Mouse (Mus musculus) intestine, embryonic 15.5 days (tissue): ENCODE results near the gene Mtch2. TPM values are rescaled to one million over a fixed set of nuclear protein-coding genes. Genes with fewer than 3 reads are reported as not detected.
A peak's percentile ranks its signal among the peaks of the same experiment; 100 is the strongest.
"Not testable (repeated sequence)": the region's sequence is repeated elsewhere in the genome, so short reads cannot be mapped to it uniquely, and the experiment has no call there.

Experiments used
- ATAC-seq: fragments of 200-750 bp; cut with Nextera tagmentation; 2 replicates; pipeline ENCODE4 v1.8.0; 2017; ENCODE audit warnings: moderate TSS enrichment, moderate library complexity
- H3K27ac ChIP-seq: fragments of 300-500 bp; sonication (generic); 2 replicates; pipeline ENCODE4 v1.5.1; 2015; ENCODE audit warnings: mild to moderate bottlenecking, inconsistent platforms
- H3K27me3 ChIP-seq: fragments of 300-500 bp; sonication (generic); replicated peaks from 2 replicates; pipeline ENCODE4 v1.6.1; 2015; ENCODE audit warnings: inconsistent platforms
- H3K36me3 ChIP-seq: fragments of 300-500 bp; sonication (generic); 2 replicates; pipeline ENCODE4 v1.6.1; 2015; ENCODE audit warnings: inconsistent platforms
- H3K4me1 ChIP-seq: fragments of 300-500 bp; sonication (generic); replicated peaks from 2 replicates; pipeline ENCODE4 v1.6.1; 2015; ENCODE audit warnings: inconsistent platforms
- H3K4me2 ChIP-seq: fragments of 300-500 bp; sonication (generic); replicated peaks from 2 replicates; pipeline ENCODE4 v1.6.1; 2015; ENCODE audit warnings: mild to moderate bottlenecking, inconsistent platforms
- H3K4me3 ChIP-seq: fragments of 300-500 bp; sonication (generic); replicated peaks from 2 replicates; pipeline ENCODE4 v1.5.1; 2015; ENCODE audit warnings: inconsistent platforms
- H3K9ac ChIP-seq: fragments of 300-500 bp; sonication (generic); 2 replicates; pipeline ENCODE4 v1.6.1; 2015; ENCODE audit warnings: inconsistent platforms
- H3K9me3 ChIP-seq: fragments of 300-500 bp; sonication (generic); 2 replicates; pipeline ENCODE4 v1.6.1; 2016; ENCODE audit warnings: inconsistent platforms
- WGBS: fragments of 180-500 bp; shearing (Covaris S2); methylation state at CpG from one replicate; pipeline ENCODE4 v1.1.7; 2015; 5-methylcytosine and 5-hydroxymethylcytosine counted together
- polyA plus RNA-seq: library from polyadenylated mRNA; unstranded; fragments of >200 nt; fragmentation: Nextera tagmentation; extraction: Ambion mirVana; gene quantifications from 2 replicates; pipeline ENCODE4 v1.2.1, GENCODE M21; 2015

Mtch2 gene
- polyA plus RNA-seq, 1 experiment from 2014 or later = 332 TPM

- Histone ChIP-seq H3K36me3 (0 out of 2 replicates have a peak, but pooled peaks cover under 1% of the 10 kb centered on the region), H3K4me3 (peak overlapping the region; percentile 59), H3K4me1 (peaks cover 17% of the 10 kb centered on the region), H3K27ac (no peak overlapping the region), H3K9me3 (no peaks in the 10 kb centered on the region), H3K4me2 (peak overlapping the region; percentile 91), H3K9ac (peak overlapping the region; percentile 58), H3K27me3 (peaks cover 41% of the 10 kb centered on the region)
- ATAC-seq = peak; percentile 89
- 3% methylated on average over 133 of the region's 133 CpGs for whole genome bisulfite sequencing
Measured at GRCm38 (mm10) chr2:90889550-90890548, 42.9 kb downstream of the Mtch2 start.

DNA sequence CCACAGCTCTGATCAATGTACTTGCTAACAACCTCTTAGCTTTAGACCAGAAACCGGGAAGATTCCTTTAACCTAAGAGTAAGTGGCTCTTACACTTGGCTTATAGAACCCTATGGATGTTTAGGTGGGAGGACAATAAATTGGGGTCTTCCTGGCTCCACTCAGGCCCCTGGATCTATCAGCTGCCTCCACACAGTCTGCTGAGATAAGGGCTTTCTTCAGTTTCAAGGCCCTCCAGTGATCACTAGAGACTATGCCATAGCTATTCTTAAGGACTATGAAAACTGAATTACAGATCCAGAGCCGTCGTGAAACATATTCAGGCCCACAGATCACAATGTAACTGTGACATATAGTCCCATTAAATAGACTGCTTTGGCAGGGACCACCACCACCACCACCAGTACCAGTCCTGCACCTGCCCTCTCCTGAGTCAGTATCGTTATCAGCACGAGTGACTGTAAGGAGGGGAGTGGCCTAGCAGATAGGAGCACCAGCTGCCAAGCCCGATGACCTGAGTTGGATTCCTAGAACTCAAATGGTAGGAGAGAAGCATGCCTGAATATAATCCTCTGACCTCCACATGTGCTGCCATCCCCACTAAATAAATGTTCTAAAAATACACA, 46.8 kb downstream of the Mtch2 start:
- WGBS = 79% methylated on average over 6 of the region's 6 CpGs
- ATAC-seq = peak; percentile 26; the same call in 1 of the 2 replicates
- H3K27ac ChIP-seq = no peak overlapping the region
- H3K27me3 ChIP-seq = peaks cover 7% of the 10 kb centered on the region
- H3K4me1 ChIP-seq = peaks cover 8% of the 10 kb centered on the region
- no peak overlapping the region for H3K4me2 ChIP-seq
- H3K4me3 ChIP-seq = no peak overlapping the region
- H3K9ac ChIP-seq = no peak overlapping the region
- H3K9me3 ChIP-seq = no peaks in the 10 kb centered on the region
- peaks cover 22% of the 10 kb centered on the region; the same call in 1 of the 2 replicates for H3K36me3 ChIP-seq

- peaks cover 26% of the 10 kb centered on the region; the same call in 1 of the 2 replicates for H3K36me3 ChIP-seq
- H3K9ac ChIP-seq, H3K4me1 ChIP-seq, H3K4me3 ChIP-seq, H3K27ac ChIP-seq, ATAC-seq, H3K27me3 ChIP-seq, H3K4me2 ChIP-seq, H3K9me3 ChIP-seq: not testable (repeated sequence)
- WGBS = 89% methylated on average over 3 of the region's 3 CpGs
Measured at GRCm38 (mm10) chr2:90894299-90894677, 47.3 kb downstream of the Mtch2 start.

GRCm38 (mm10) chr2:90903398-90903797, 56.4 kb downstream of the Mtch2 start:
- Histone ChIP-seq H3K4me3 (peak overlapping the region; percentile 96), H3K27ac (no peak overlapping the region), H3K9ac (0 out of 2 replicates have a peak overlapping the region, but pooled peaks have one; percentile 98), H3K9me3 (no peaks in the 10 kb centered on the region), H3K4me2 (peak overlapping the region; percentile 65), H3K36me3 (peaks cover 16% of the 10 kb centered on the region), H3K4me1 (peaks cover 9% of the 10 kb centered on the region), H3K27me3 (no peaks in the 10 kb centered on the region)
- 81% methylated on average over 2 of the region's 2 CpGs for WGBS
- ATAC-seq = no peak

DNA sequence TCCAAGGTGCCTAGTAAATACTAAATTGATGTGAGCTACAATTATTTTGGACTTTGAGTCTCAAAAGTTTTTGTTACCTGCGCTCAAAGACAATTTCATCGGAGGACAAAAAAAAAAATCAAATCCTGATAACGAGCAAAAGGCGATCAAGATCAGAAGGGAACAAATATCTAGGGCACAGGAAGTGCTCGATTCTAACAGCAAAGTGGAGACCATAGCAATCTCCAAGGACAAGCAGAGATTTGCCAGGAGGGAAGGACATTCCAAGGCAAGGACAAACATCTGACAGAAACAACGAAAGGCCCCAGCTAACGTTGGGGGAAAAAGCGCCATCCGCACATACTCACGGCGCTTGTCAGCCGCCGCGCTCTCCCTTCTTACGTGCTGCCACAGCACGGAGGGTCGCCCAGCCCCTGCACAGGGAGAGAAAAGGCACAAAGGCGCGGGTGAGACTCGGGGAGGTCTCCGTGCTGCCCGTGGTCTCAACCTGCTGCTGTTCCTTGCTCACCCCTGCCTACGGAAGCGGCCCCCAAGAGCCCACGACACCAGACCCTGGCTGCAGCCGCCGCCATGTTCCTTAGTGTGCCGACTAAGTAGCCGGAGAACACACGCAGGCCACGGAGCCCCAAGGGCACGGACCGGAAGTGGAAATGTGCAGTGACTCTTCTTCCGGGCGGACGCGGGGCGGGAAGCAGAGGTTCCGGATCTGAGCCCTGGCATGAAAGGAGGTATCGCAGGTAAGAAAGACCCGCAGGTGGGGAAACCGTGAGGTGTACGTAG, 57.3 kb downstream of the Mtch2 start, which contains the start of the genes Kbtbd4 and Ndufs3:
Gene Kbtbd4 (plus strand): TSS at position 665 of the 780 bp plus-strand sequence.
Gene Ndufs3 (minus strand): TSS at position 752 of the 780 bp plus-strand sequence.
- Histone ChIP-seq H3K27ac (peak within 1 kb of the TSS; percentile 97), H3K27me3 (no peaks in the 10 kb centered on the region), H3K9me3 (no peaks in the 10 kb centered on the region), H3K9ac (peak within 1 kb of the TSS; percentile 98), H3K4me1 (peaks cover 9% of the 10 kb centered on the region), H3K4me2 (peak within 1 kb of the TSS; percentile 65), H3K4me3 (peak within 1 kb of the TSS; percentile 96), H3K36me3 (peaks cover 12% of the 10 kb centered on the region)
- peak; percentile 98 for ATAC-seq
- under 1% methylated on average over 43 of the region's 43 CpGs for WGBS

DNA sequence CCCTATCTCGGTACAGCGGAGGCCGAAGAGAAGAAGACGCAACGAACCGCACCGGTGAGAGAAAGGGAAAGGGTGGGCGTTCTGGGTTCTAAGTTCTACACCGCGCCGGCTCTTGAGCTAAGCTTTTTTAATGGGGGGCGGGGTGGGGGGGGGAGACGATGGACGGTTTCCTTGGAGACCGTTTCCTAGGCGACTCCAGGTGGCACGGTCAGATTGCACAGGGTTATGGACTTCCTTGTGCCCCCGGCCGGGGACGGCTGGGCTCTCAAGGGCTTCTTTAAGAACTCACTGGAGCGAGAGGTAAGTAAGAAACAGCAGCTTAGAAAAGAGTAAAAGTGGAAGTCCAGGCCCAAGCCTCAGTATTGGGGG, 57.9 kb downstream of the Mtch2 start:
- H3K4me1 ChIP-seq = peaks cover 9% of the 10 kb centered on the region
- WGBS = under 1% methylated on average over 21 of the region's 21 CpGs
- peaks cover 18% of the 10 kb centered on the region for H3K36me3 ChIP-seq
- peak; percentile 77 for ATAC-seq
- H3K4me2 ChIP-seq = peak overlapping the region; percentile 65
- H3K9ac ChIP-seq = peak overlapping the region; percentile 98
- no peaks in the 10 kb centered on the region for H3K9me3 ChIP-seq
- peak overlapping the region; percentile 97 for H3K27ac ChIP-seq
- no peaks in the 10 kb centered on the region for H3K27me3 ChIP-seq
- peak overlapping the region; percentile 96 for H3K4me3 ChIP-seq

DNA sequence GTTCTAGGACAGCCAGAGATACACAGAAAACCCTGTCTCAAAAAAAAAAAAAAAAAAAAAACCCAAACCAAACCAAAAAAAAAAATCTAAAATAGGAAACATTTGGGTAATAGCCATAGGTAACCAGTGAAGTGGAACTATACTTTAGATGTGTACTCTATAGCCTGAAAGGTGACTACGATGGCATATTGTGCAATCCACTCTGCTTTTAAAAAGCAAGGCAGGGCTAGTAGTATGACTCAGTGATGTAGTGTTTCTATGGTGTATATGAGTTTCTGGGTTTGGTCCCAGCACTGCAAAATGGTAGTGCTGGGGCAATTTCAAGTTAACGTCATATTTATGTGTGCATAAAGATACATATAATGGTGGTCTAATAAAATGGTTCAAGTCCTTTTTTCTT, 59.8 kb downstream of the Mtch2 start:
- Histone ChIP-seq H3K9ac (no peak overlapping the region), H3K27ac (no peak overlapping the region), H3K4me1 (peaks cover 9% of the 10 kb centered on the region), H3K4me2 (no peak overlapping the region), H3K27me3 (no peaks in the 10 kb centered on the region), H3K9me3 (no peaks in the 10 kb centered on the region), H3K4me3 (no peak overlapping the region), H3K36me3 (peaks cover 17% of the 10 kb centered on the region)
- no peak for ATAC-seq
- 85% methylated on average over 2 of the region's 2 CpGs for WGBS

- Histone ChIP-seq H3K9me3 (no peaks in the 10 kb centered on the region), H3K4me2 (no peak overlapping the region), H3K9ac (no peak overlapping the region), H3K27ac (no peak overlapping the region), H3K27me3 (no peaks in the 10 kb centered on the region), H3K4me1 (peaks cover 2% of the 10 kb centered on the region), H3K36me3 (peaks cover 15% of the 10 kb centered on the region), H3K4me3 (no peak overlapping the region)
- no peak for ATAC-seq
- WGBS = 80% methylated on average over 1 of the region's 1 CpGs
Measured at GRCm38 (mm10) chr2:90910861-90911260, 63.9 kb downstream of the Mtch2 start.

DNA sequence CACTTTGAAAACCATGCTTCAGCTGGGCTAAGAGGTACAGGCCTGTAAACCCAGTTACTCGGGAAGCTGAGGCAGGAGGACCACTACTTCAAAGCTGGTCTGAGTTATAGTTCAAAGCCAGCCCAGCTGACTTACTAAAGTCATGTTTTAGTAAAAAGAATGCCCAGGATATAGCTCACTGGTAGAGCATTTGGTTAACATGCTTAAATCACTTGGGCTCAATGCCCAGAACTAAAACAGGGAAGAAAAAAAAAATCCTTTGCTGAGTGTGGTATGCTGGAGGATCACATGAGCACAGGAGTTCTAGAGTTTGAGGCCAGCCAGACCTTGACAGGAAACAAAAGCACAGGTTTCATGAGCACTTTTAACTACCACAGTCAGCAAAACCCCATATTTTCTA, 64.7 kb downstream of the Mtch2 start:
- WGBS = 76% methylated on average over 1 of the region's 1 CpGs
- Histone ChIP-seq H3K36me3 (peaks cover 15% of the 10 kb centered on the region), H3K4me1 (0 out of 2 replicates have a peak, but pooled peaks cover 2% of the 10 kb centered on the region), H3K4me3 (no peak overlapping the region), H3K9ac (no peak overlapping the region), H3K9me3 (no peaks in the 10 kb centered on the region), H3K27me3 (no peaks in the 10 kb centered on the region), H3K4me2 (no peak overlapping the region), H3K27ac (no peak overlapping the region)
- no peak for ATAC-seq

DNA sequence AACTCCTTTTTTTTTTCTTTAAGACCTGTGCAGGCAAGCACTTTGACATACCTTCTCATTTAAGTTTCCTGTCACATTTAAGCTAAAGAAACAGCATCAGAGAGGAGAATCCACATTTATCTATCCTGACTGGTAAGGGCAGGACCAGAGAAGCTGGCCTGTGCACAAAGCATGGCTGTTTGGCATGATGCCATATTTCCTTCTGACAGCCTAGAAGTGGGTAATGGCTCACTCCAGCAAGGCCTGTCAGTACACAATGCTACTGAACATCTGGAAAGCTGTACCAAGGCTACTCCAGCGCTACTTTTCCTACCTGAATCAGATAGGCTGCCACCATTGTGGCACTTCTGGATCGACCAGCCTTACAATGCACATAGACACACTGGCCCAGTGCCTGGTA, 66.7 kb downstream of the Mtch2 start:
- peaks cover 15% of the 10 kb centered on the region for H3K36me3 ChIP-seq
- H3K9ac ChIP-seq = no peak overlapping the region
- H3K9me3 ChIP-seq = no peaks in the 10 kb centered on the region
- H3K27ac ChIP-seq = no peak overlapping the region
- 70% methylated on average over 2 of the region's 2 CpGs for WGBS
- ATAC-seq = no peak
- no peak overlapping the region for H3K4me2 ChIP-seq
- 0 out of 2 replicates have a peak, but pooled peaks cover 2% of the 10 kb centered on the region for H3K4me1 ChIP-seq
- H3K4me3 ChIP-seq = no peak overlapping the region
- H3K27me3 ChIP-seq = no peaks in the 10 kb centered on the region

DNA sequence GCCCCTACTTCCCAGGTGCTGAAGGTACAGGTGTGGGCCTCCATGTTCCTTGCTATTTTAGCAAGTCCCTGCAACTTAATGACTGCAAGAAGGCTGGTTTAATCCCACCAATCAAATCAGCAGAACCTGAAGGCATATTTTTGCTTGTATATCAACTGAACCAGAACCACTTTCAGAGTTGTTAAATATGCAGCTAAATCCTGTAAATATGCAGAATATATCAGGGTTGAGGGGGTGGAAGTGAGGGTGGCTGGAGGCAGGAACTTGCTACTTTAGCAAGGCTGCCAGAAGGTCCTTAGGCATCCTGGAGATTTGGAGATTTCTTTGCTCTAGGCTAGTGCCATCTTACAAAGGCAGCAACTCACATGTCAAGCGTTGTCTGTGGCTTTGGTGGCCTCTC, 68.6 kb downstream of the Mtch2 start:
- Histone ChIP-seq H3K27ac (no peak overlapping the region), H3K9ac (no peak overlapping the region)
- no peak for ATAC-seq

More for the DNA sequence above, 68.6 kb downstream of the Mtch2 start:
- peak overlapping the region; percentile 65; the same call in 1 of the 2 replicates for H3K4me3 ChIP-seq
- peak overlapping the region; percentile 69 for H3K4me2 ChIP-seq
- no peaks in the 10 kb centered on the region for H3K9me3 ChIP-seq
- H3K4me1 ChIP-seq = 0 out of 2 replicates have a peak, but pooled peaks cover 2% of the 10 kb centered on the region
- H3K27me3 ChIP-seq = no peaks in the 10 kb centered on the region
- WGBS = 71% methylated on average over 1 of the region's 1 CpGs
- H3K36me3 ChIP-seq = 0 out of 2 replicates have a peak, but pooled peaks cover 3% of the 10 kb centered on the region
